Mouse (Mus musculus) midbrain, embryonic 15.5 days (tissue): ENCODE data around the gene Bfsp1. TPM values are rescaled to one million over a fixed set of nuclear protein-coding genes. Genes with fewer than 3 reads are reported as not detected.
A peak's percentile ranks its signal among the peaks of the same experiment; 100 is the strongest.

Experiments used
- ATAC-seq: fragments of 200-750 bp; cut with Nextera tagmentation; replicated peaks from 2 replicates; pipeline ENCODE4 v1.8.0; 2017; ENCODE audit warnings: moderate TSS enrichment
- H3K27ac ChIP-seq: fragments of 300-500 bp; sonication (generic); 2 replicates; pipeline ENCODE4 v1.5.1; 2015; ENCODE audit warnings: mild to moderate bottlenecking, inconsistent platforms
- H3K27me3 ChIP-seq: fragments of 300-500 bp; sonication (generic); replicated peaks from 2 replicates; pipeline ENCODE4 v1.6.1; 2015; ENCODE audit warnings: inconsistent platforms
- H3K36me3 ChIP-seq: fragments of 300-500 bp; sonication (generic); replicated peaks from 2 replicates; pipeline ENCODE4 v1.6.1; 2015; ENCODE audit warnings: inconsistent platforms
- H3K4me1 ChIP-seq: fragments of 300-500 bp; sonication (generic); 2 replicates; pipeline ENCODE4 v1.6.1; 2015; ENCODE audit warnings: inconsistent platforms
- H3K4me2 ChIP-seq: fragments of 300-500 bp; sonication (generic); 2 replicates; pipeline ENCODE4 v1.6.1; 2015; ENCODE audit warnings: inconsistent platforms, mild to moderate bottlenecking, moderate library complexity
- H3K4me3 ChIP-seq: fragments of 300-500 bp; sonication (generic); 2 replicates; pipeline ENCODE4 v1.5.1; 2015; ENCODE audit warnings: mild to moderate bottlenecking, inconsistent platforms
- H3K9ac ChIP-seq: fragments of 300-500 bp; sonication (generic); 2 replicates; pipeline ENCODE4 v1.6.1; 2015; ENCODE audit warnings: mild to moderate bottlenecking, inconsistent platforms
- H3K9me3 ChIP-seq: fragments of 300-500 bp; sonication (generic); 2 replicates; pipeline ENCODE4 v1.6.1; 2016; ENCODE audit warnings: inconsistent platforms
- WGBS: fragments of 180-500 bp; shearing (Covaris S2); methylation state at CpG from one replicate; pipeline ENCODE4 v1.1.7; 2015; ENCODE audit warnings: mixed read lengths; 5-methylcytosine and 5-hydroxymethylcytosine counted together
- polyA plus RNA-seq: library from polyadenylated mRNA; unstranded; fragments of >200 nt; fragmentation: Nextera tagmentation; extraction: Ambion mirVana; gene quantifications from 2 replicates; pipeline ENCODE4 v1.2.1, GENCODE M21; 2015

Gene Bfsp1
- polyA plus RNA-seq, result 1.8 and 1.9 TPM in 2 replicates

GRCm38 (mm10) chr2:143862484-143863231, at the start of gene Bfsp1:
TSS of gene Bfsp1 (minus strand) at chr2:143863173.
- H3K9ac ChIP-seq, result peak within 1 kb of the TSS; percentile 57
- peaks cover 14% of the 10 kb centered on the region for H3K4me1 ChIP-seq
- H3K27me3 ChIP-seq, result 0 out of 2 replicates have a peak, but pooled peaks cover 3% of the 10 kb centered on the region
- no peaks in the 10 kb centered on the region for H3K9me3 ChIP-seq
- H3K36me3 ChIP-seq, result no peaks in the 10 kb centered on the region
- peak within 1 kb of the TSS; percentile 79 for H3K4me2 ChIP-seq
- peak within 1 kb of the TSS; percentile 66 for H3K27ac ChIP-seq
- WGBS, result 1% methylated on average over 86 of the region's 86 CpGs
- ATAC-seq, result peak; percentile 89
- H3K4me3 ChIP-seq, result peak within 1 kb of the TSS; percentile 48

DNA sequence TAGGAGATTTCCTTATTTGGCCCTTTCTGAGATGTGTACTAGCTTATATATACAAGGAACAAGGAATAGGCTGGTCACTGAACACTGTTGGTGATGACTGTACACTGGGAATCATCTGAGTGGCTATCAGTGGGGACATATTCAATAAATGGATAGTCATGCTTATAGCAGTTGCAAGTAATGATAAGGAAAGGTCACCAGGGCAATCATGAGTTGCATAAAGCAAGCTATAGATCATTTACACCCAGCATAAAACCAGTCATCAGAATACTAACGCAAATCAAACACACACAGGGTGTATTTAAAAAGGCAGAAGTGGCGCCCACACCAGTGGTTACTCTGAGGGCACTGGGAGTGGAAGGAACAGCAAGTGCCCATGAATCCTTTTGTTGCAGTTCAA, 49.2 kb upstream of the Bfsp1 start:
- WGBS, result 95% methylated on average over 2 of the region's 2 CpGs
- no peak overlapping the region for H3K4me3 ChIP-seq
- H3K27me3 ChIP-seq, result no peaks in the 10 kb centered on the region
- no peaks in the 10 kb centered on the region for H3K36me3 ChIP-seq
- no peak overlapping the region for H3K9ac ChIP-seq
- no peak for ATAC-seq
- no peak overlapping the region for H3K4me2 ChIP-seq
- H3K9me3 ChIP-seq, result no peaks in the 10 kb centered on the region
- H3K27ac ChIP-seq, result no peak overlapping the region
- H3K4me1 ChIP-seq, result peaks cover 15% of the 10 kb centered on the region

- H3K9me3 ChIP-seq, result no peaks in the 10 kb centered on the region
- no peaks in the 10 kb centered on the region for H3K27me3 ChIP-seq
- H3K4me1 ChIP-seq, result peaks cover 3% of the 10 kb centered on the region; the same call in 1 of the 2 replicates
- no peak overlapping the region for H3K4me3 ChIP-seq
- H3K4me2 ChIP-seq, result no peak overlapping the region
- no peaks in the 10 kb centered on the region for H3K36me3 ChIP-seq
- H3K27ac ChIP-seq, result no peak overlapping the region
- H3K9ac ChIP-seq, result no peak overlapping the region
- no peak for ATAC-seq
- 81% methylated on average over 2 of the region's 2 CpGs for WGBS
Measured at GRCm38 (mm10) chr2:143909230-143909629, 46.3 kb upstream of the Bfsp1 start.

- Histone ChIP-seq H3K36me3 (no peaks in the 10 kb centered on the region), H3K27me3 (no peaks in the 10 kb centered on the region), H3K9ac (no peak overlapping the region), H3K4me1 (no peaks in the 10 kb centered on the region), H3K27ac (no peak overlapping the region), H3K9me3 (no peaks in the 10 kb centered on the region), H3K4me3 (no peak overlapping the region), H3K4me2 (no peak overlapping the region)
- WGBS, result 83% methylated on average over 5 of the region's 5 CpGs
- no peak for ATAC-seq
Measured at GRCm38 (mm10) chr2:143904896-143905295, 41.9 kb upstream of the Bfsp1 start.

GRCm38 (mm10) chr2:143903376-143904045, 40.5 kb upstream of the Bfsp1 start:
- no peaks in the 10 kb centered on the region for H3K27me3 ChIP-seq
- H3K4me3 ChIP-seq, result no peak overlapping the region
- WGBS, result 83% methylated on average over 9 of the region's 9 CpGs
- H3K4me2 ChIP-seq, result no peak overlapping the region
- H3K36me3 ChIP-seq, result no peaks in the 10 kb centered on the region
- H3K27ac ChIP-seq, result no peak overlapping the region
- H3K9ac ChIP-seq, result no peak overlapping the region
- no peaks in the 10 kb centered on the region for H3K9me3 ChIP-seq
- no peak for ATAC-seq
- no peaks in the 10 kb centered on the region for H3K4me1 ChIP-seq

DNA sequence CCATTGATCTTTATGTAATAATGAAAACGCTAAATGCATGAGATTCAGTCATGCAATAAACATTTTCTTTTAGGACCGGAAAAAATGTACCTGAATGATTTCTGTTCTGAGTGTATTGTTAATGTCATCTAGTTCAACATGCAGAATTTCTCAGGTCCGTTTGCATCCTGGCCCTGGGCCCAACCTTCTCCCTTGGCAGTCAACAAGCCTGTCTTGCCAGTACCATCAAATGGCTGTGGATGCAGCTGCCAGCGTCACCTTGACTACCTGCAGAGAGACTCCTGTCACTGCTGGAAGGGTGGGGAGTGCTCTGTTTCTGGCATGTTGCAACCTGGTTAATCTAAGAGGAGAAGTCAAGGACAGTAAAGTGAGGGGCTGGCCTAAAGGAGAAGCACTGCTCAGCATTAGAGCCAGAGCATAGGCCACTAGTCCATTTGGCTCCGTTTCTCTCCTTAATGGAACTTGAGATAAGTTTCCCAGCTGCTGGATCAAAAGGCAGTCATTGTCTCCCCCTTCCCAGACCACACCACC, 37.9 kb upstream of the Bfsp1 start:
- WGBS, result 73% methylated on average over 5 of the region's 5 CpGs
- Histone ChIP-seq H3K27me3 (no peaks in the 10 kb centered on the region), H3K4me1 (no peaks in the 10 kb centered on the region), H3K27ac (no peak overlapping the region), H3K9ac (no peak overlapping the region), H3K9me3 (no peaks in the 10 kb centered on the region), H3K4me2 (no peak overlapping the region), H3K36me3 (no peaks in the 10 kb centered on the region), H3K4me3 (no peak overlapping the region)
- no peak for ATAC-seq

GRCm38 (mm10) chr2:143899470-143900220, 36.7 kb upstream of the Bfsp1 start:
- H3K4me3 ChIP-seq, result no peak overlapping the region
- no peak overlapping the region for H3K4me2 ChIP-seq
- no peak for ATAC-seq
- no peaks in the 10 kb centered on the region for H3K9me3 ChIP-seq
- H3K4me1 ChIP-seq, result no peaks in the 10 kb centered on the region
- WGBS, result 90% methylated on average over 9 of the region's 9 CpGs
- H3K27ac ChIP-seq, result no peak overlapping the region
- no peak overlapping the region for H3K9ac ChIP-seq
- H3K27me3 ChIP-seq, result no peaks in the 10 kb centered on the region
- H3K36me3 ChIP-seq, result no peaks in the 10 kb centered on the region

- WGBS, result 87% methylated on average over 10 of the region's 10 CpGs
- H3K27ac ChIP-seq, result no peak overlapping the region
- no peak overlapping the region for H3K9ac ChIP-seq
- ATAC-seq, result no peak
- H3K4me1 ChIP-seq, result no peaks in the 10 kb centered on the region
- no peak overlapping the region for H3K4me3 ChIP-seq
- no peaks in the 10 kb centered on the region for H3K36me3 ChIP-seq
- H3K4me2 ChIP-seq, result no peak overlapping the region
- H3K27me3 ChIP-seq, result no peaks in the 10 kb centered on the region
- no peaks in the 10 kb centered on the region for H3K9me3 ChIP-seq
Measured at GRCm38 (mm10) chr2:143891302-143892048, 28.5 kb upstream of the Bfsp1 start.

DNA sequence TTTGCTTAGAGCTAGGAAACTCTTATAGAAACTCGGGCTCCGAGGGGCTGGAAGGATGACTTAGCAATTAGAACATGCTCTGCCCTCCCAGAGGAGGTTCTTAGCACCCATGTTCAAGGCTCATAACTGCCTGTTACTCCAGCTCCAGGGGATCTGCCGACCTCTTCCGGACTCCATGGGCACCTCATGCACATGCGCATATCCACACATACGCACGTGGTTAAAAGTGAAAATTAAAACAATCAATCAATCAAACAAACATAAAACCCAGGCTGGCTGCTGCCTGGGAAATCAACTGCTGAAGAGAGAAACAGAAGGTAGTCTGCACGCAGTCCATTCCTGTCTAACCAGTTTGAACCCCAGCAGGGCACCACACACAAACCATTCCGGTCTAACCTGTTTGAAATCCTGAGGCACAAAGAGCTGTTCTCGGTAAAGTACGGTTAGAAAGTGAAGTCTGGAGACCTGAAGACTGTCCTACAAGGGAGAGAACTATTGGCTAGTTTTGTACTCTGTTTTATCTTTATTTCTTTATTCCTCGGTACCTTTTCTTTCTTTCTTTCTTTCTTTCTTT, 27.0 kb upstream of the Bfsp1 start:
- no peaks in the 10 kb centered on the region for H3K27me3 ChIP-seq
- ATAC-seq, result no peak
- H3K9ac ChIP-seq, result no peak overlapping the region
- H3K27ac ChIP-seq, result no peak overlapping the region
- H3K4me3 ChIP-seq, result no peak overlapping the region
- no peaks in the 10 kb centered on the region for H3K36me3 ChIP-seq
- H3K4me2 ChIP-seq, result no peak overlapping the region
- WGBS, result 74% methylated on average over 12 of the region's 12 CpGs
- no peaks in the 10 kb centered on the region for H3K4me1 ChIP-seq
- no peaks in the 10 kb centered on the region for H3K9me3 ChIP-seq

DNA sequence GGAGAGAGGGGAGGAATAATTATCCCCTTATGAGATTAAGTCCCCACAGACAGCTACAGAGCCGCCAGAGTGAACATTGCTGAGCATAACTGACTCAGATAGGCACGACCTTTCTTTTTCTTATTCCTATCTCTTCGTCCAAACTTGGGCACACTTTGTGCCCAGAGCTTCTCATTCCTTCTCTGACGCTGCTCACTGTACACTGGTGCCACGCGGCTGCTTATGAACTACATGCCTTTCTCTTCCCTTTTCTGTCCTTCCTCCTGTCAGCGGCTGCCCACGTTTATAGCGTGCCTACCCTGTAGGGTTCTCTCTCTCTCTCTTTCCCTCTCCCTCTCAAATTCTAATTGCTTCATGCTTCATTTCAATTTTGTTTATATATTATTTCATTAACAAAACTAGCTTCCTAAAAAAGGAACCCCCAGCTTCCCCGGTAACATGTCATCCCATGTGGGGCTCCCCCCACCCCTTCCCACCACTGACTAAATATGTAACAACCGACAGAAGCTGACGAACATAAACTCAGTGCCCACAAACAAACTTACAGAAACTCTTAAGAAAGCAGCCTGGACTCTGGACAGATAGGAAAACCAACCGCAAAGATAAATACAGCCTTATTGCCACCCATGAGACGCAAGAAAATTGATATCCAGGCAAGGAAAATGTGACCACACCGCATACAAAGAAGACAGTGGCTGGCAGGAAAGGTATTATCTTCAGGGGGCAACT, 26.3 kb upstream of the Bfsp1 start:
- Histone ChIP-seq H3K27me3 (no peaks in the 10 kb centered on the region), H3K9ac (no peak overlapping the region), H3K36me3 (no peaks in the 10 kb centered on the region), H3K4me3 (no peak overlapping the region), H3K9me3 (no peaks in the 10 kb centered on the region), H3K4me2 (no peak overlapping the region), H3K4me1 (no peaks in the 10 kb centered on the region), H3K27ac (no peak overlapping the region)
- WGBS, result 85% methylated on average over 15 of the region's 15 CpGs
- no peak for ATAC-seq
